Mouse (Mus musculus): ENCODE measurements around the gene Pou2f2.

Gene Pou2f2

GRCm38 (mm10) chr7:25179606-25180161 is at the start of gene Pou2f2:
Gene Pou2f2 (minus strand): TSS chr7:25179726.
- DNase-seq (ENCODE audit: low spot score), result peak; percentile 72

GRCm38 (mm10) chr7:25227523-25228300 is 48.2 kb upstream of the Pou2f2 start:
- DNase-seq (ENCODE audit: low spot score), result no peak

GRCm38 (mm10) chr7:25222275-25222967 is 42.9 kb upstream of the Pou2f2 start:
- DNase-seq (ENCODE audit: low spot score), result no peak

GRCm38 (mm10) chr7:25221102-25221883 is 41.8 kb upstream of the Pou2f2 start, which contains the start of gene Zfp526:
Gene Zfp526 (plus strand): TSS chr7:25221425.
- peak; percentile 96 for DNase-seq (ENCODE audit: low spot score)

GRCm38 (mm10) chr7:25220457-25221101 is 41.1 kb upstream of the Pou2f2 start, which contains the start of gene Dedd2:
Gene Dedd2 (minus strand): TSS chr7:25220615.
- no peak for DNase-seq (ENCODE audit: low spot score)

GRCm38 (mm10) chr7:25219756-25220456 is 40.4 kb upstream of the Pou2f2 start:
- peak; percentile 93 for DNase-seq (ENCODE audit: low spot score)

- DNase-seq (ENCODE audit: low spot score), result no peak
These were observed 39.9 kb upstream of the Pou2f2 start for GRCm38 (mm10) chr7:25219416-25219750.

GRCm38 (mm10) chr7:25218705-25219415 is 39.3 kb upstream of the Pou2f2 start:
- peak; percentile 71 for DNase-seq (ENCODE audit: low spot score)

GRCm38 (mm10) chr7:25217653-25218395 is 38.3 kb upstream of the Pou2f2 start:
- peak; percentile 42 for DNase-seq (ENCODE audit: low spot score)

- DNase-seq (ENCODE audit: low spot score), result no peak
These were observed 34.6 kb upstream of the Pou2f2 start for GRCm38 (mm10) chr7:25214172-25214571.

GRCm38 (mm10) chr7:25213099-25213498 is 33.6 kb upstream of the Pou2f2 start:
- no peak for DNase-seq (ENCODE audit: low spot score)

- no peak for DNase-seq (ENCODE audit: low spot score)
These were observed 31.0 kb upstream of the Pou2f2 start for GRCm38 (mm10) chr7:25210482-25210881.

- DNase-seq (ENCODE audit: low spot score), result no peak
These were observed 29.7 kb upstream of the Pou2f2 start for GRCm38 (mm10) chr7:25209161-25209622.

GRCm38 (mm10) chr7:25206094-25206830 is 26.7 kb upstream of the Pou2f2 start:
- DNase-seq (ENCODE audit: low spot score), result peak; percentile 48

- no peak for DNase-seq (ENCODE audit: low spot score)
These were observed 26.0 kb upstream of the Pou2f2 start for GRCm38 (mm10) chr7:25205355-25206093.

GRCm38 (mm10) chr7:25203624-25204023 is 24.1 kb upstream of the Pou2f2 start:
- peak; percentile 37 for DNase-seq (ENCODE audit: low spot score)

GRCm38 (mm10) chr7:25197384-25198018 is 18.0 kb upstream of the Pou2f2 start:
- DNase-seq (ENCODE audit: low spot score), result no peak

- no peak for DNase-seq (ENCODE audit: low spot score)
These were observed 16.6 kb upstream of the Pou2f2 start for GRCm38 (mm10) chr7:25196107-25196506.
